Mouse (Mus musculus) gastrocnemius, adult 8-10 months (tissue): ENCODE measurements around the gene Rusc1. TPM values are rescaled to one million over a fixed set of nuclear protein-coding genes. Genes with fewer than 3 reads are reported as not detected.
A peak's percentile ranks its signal among the peaks of the same experiment; 100 is the strongest.

Source experiments
- DNase-seq, 2 experiments: peaks; one replicate each; pipeline ENCODE4 v3.0.0; 2022; ENCODE audit warnings: low spot score in 2 of 2
- total RNA-seq, 4 experiments: library from RNA; stranded (reverse); gene quantifications; 2 replicates each; pipeline ENCODE4 v1.2.4; 2022

Gene Rusc1
- 10 to 100 TPM; 15.5 to 22.2 (median 18.9) TPM for total RNA-seq

GRCm38 (mm10) chr3:89093175-89093574 is at the start of gene Rusc1:
TSS of gene Rusc1 (minus strand) at chr3:89093311.
- peak; percentile 70 to 77 for DNase-seq

- no peak for DNase-seq
These were observed 43.3 kb upstream of the Rusc1 start for GRCm38 (mm10) chr3:89136365-89136764.

- DNase-seq, result no peak
These were observed 42.8 kb upstream of the Rusc1 start, which contains the start of gene Pklr for GRCm38 (mm10) chr3:89135958-89136357. TSS of gene Pklr (plus strand) at chr3:89136142.

GRCm38 (mm10) chr3:89133752-89134151 is 40.6 kb upstream of the Rusc1 start:
- no peak for DNase-seq

GRCm38 (mm10) chr3:89133063-89133450 is 39.9 kb upstream of the Rusc1 start:
- DNase-seq, result no peak

- DNase-seq, result no peak
These were observed 39.4 kb upstream of the Rusc1 start for GRCm38 (mm10) chr3:89132285-89133062.

GRCm38 (mm10) chr3:89131816-89132215 is 38.7 kb upstream of the Rusc1 start:
- no peak for DNase-seq

GRCm38 (mm10) chr3:89129908-89130307 is 36.8 kb upstream of the Rusc1 start:
- no peak for DNase-seq

GRCm38 (mm10) chr3:89125981-89126380 is 32.9 kb upstream of the Rusc1 start:
- no peak for DNase-seq

GRCm38 (mm10) chr3:89124241-89124640 is 31.1 kb upstream of the Rusc1 start:
- no peak for DNase-seq

- DNase-seq, result peak; percentile 27 to 32
These were observed 30.2 kb upstream of the Rusc1 start for GRCm38 (mm10) chr3:89123313-89123712.

- DNase-seq, result no peak
These were observed 22.4 kb upstream of the Rusc1 start for GRCm38 (mm10) chr3:89115522-89115921.

GRCm38 (mm10) chr3:89113058-89113457 is 19.9 kb upstream of the Rusc1 start:
- DNase-seq, result no peak

GRCm38 (mm10) chr3:89108146-89108545 is 15.0 kb upstream of the Rusc1 start:
- no peak for DNase-seq

GRCm38 (mm10) chr3:89107545-89107944 is 14.4 kb upstream of the Rusc1 start:
- DNase-seq, result no peak

GRCm38 (mm10) chr3:89106881-89107280 is 13.8 kb upstream of the Rusc1 start:
- DNase-seq, result no peak

- DNase-seq, result no peak
These were observed 10.1 kb upstream of the Rusc1 start for GRCm38 (mm10) chr3:89103291-89103595.

GRCm38 (mm10) chr3:89102495-89103290 is 9.6 kb upstream of the Rusc1 start:
- no peak for DNase-seq

- peak; percentile 94 to 95 for DNase-seq
These were observed 8.8 kb upstream of the Rusc1 start, which contains the start of gene Fdps for GRCm38 (mm10) chr3:89101812-89102494. TSS of gene Fdps (minus strand) at chr3:89101959.

GRCm38 (mm10) chr3:89101459-89101811 is 8.3 kb upstream of the Rusc1 start:
- peak in 1 of 2 experiments; percentile 8 for DNase-seq

- peak in 1 of 2 experiments; percentile 18 for DNase-seq
These were observed 7.7 kb upstream of the Rusc1 start, which contains the start of gene Gm43738 for GRCm38 (mm10) chr3:89100811-89101210. TSS of gene Gm43738 (minus strand) at chr3:89101099.

GRCm38 (mm10) chr3:89094021-89094420 is 910 bp upstream of the Rusc1 start:
- DNase-seq, result no peak
